Mouse (Mus musculus): ENCODE measurements at regions not wholly inside any gene's neighbourhood (a gene's known extent, or its start where the extent isn't known, plus 50 kb on each side); places are given as distances from the start of the nearest gene placed in this dataset.
"Not testable (repeated sequence)": the region's sequence is repeated elsewhere in the genome, so short reads cannot be mapped to it uniquely, and the experiment has no call there.

- ATAC-seq (replicated peaks; ENCODE audit: low FRiP score, low TSS enrichment, poor library complexity, severe bottlenecking), result no peak
These were observed 269.6 kb upstream of the Maf start for GRCm38 (mm10) chr8:115977152-115977551.

- ATAC-seq (replicated peaks; ENCODE audit: low FRiP score, low TSS enrichment, poor library complexity, severe bottlenecking), result no peak
These were observed 267.1 kb upstream of the Maf start for GRCm38 (mm10) chr8:115974706-115975105.

GRCm38 (mm10) chr8:115971351-115971750 lies 263.8 kb upstream of the Maf start:
- ATAC-seq (replicated peaks; ENCODE audit: low FRiP score, low TSS enrichment, poor library complexity, severe bottlenecking), result not testable (repeated sequence)

GRCm38 (mm10) chr8:115968121-115968520 lies 260.5 kb upstream of the Maf start:
- no peak for ATAC-seq (replicated peaks; ENCODE audit: low FRiP score, low TSS enrichment, poor library complexity, severe bottlenecking)

GRCm38 (mm10) chr8:115965981-115966380 lies 258.4 kb upstream of the Maf start:
- no peak for ATAC-seq (replicated peaks; ENCODE audit: low FRiP score, low TSS enrichment, poor library complexity, severe bottlenecking)

- ATAC-seq (replicated peaks; ENCODE audit: low FRiP score, low TSS enrichment, poor library complexity, severe bottlenecking), result no peak
These were observed 247.8 kb upstream of the Maf start for GRCm38 (mm10) chr8:115955371-115955770.

GRCm38 (mm10) chr8:115953783-115954470 lies 246.3 kb upstream of the Maf start:
- ATAC-seq (replicated peaks; ENCODE audit: low FRiP score, low TSS enrichment, poor library complexity, severe bottlenecking), result no peak

GRCm38 (mm10) chr8:115952496-115952895 lies 244.9 kb upstream of the Maf start:
- ATAC-seq (replicated peaks; ENCODE audit: low FRiP score, low TSS enrichment, poor library complexity, severe bottlenecking), result no peak

- no peak for ATAC-seq (replicated peaks; ENCODE audit: low FRiP score, low TSS enrichment, poor library complexity, severe bottlenecking)
These were observed 241.3 kb upstream of the Maf start for GRCm38 (mm10) chr8:115948916-115949315.

GRCm38 (mm10) chr8:115948036-115948435 lies 240.4 kb upstream of the Maf start:
- ATAC-seq (replicated peaks; ENCODE audit: low FRiP score, low TSS enrichment, poor library complexity, severe bottlenecking), result no peak

- no peak for ATAC-seq (replicated peaks; ENCODE audit: low FRiP score, low TSS enrichment, poor library complexity, severe bottlenecking)
These were observed 235.3 kb upstream of the Maf start for GRCm38 (mm10) chr8:115942731-115943509.

- ATAC-seq (replicated peaks; ENCODE audit: low FRiP score, low TSS enrichment, poor library complexity, severe bottlenecking), result no peak
These were observed 222.0 kb upstream of the Maf start for GRCm38 (mm10) chr8:115929472-115930210.

- no peak for ATAC-seq (replicated peaks; ENCODE audit: low FRiP score, low TSS enrichment, poor library complexity, severe bottlenecking)
These were observed 214.3 kb upstream of the Maf start for GRCm38 (mm10) chr8:115921889-115922288.

- ATAC-seq (replicated peaks; ENCODE audit: low FRiP score, low TSS enrichment, poor library complexity, severe bottlenecking), result no peak
These were observed 199.1 kb upstream of the Maf start for GRCm38 (mm10) chr8:115906650-115907049.

GRCm38 (mm10) chr8:115903853-115904420 lies 196.3 kb upstream of the Maf start:
- no peak for ATAC-seq (replicated peaks; ENCODE audit: low FRiP score, low TSS enrichment, poor library complexity, severe bottlenecking)

GRCm38 (mm10) chr8:115897521-115898178 lies 190.1 kb upstream of the Maf start:
- peak; percentile 99 for ATAC-seq (replicated peaks; ENCODE audit: low FRiP score, low TSS enrichment, poor library complexity, severe bottlenecking)

- no peak for ATAC-seq (replicated peaks; ENCODE audit: low FRiP score, low TSS enrichment, poor library complexity, severe bottlenecking)
These were observed 189.5 kb upstream of the Maf start for GRCm38 (mm10) chr8:115897086-115897485.

GRCm38 (mm10) chr8:115896066-115896465 lies 188.5 kb upstream of the Maf start:
- no peak for ATAC-seq (replicated peaks; ENCODE audit: low FRiP score, low TSS enrichment, poor library complexity, severe bottlenecking)

GRCm38 (mm10) chr8:115888278-115888677 lies 180.7 kb upstream of the Maf start:
- ATAC-seq (replicated peaks; ENCODE audit: low FRiP score, low TSS enrichment, poor library complexity, severe bottlenecking), result no peak
